37 mouse cellular contexts compared by ENCODE assay signal in the genomic region with DNA sequence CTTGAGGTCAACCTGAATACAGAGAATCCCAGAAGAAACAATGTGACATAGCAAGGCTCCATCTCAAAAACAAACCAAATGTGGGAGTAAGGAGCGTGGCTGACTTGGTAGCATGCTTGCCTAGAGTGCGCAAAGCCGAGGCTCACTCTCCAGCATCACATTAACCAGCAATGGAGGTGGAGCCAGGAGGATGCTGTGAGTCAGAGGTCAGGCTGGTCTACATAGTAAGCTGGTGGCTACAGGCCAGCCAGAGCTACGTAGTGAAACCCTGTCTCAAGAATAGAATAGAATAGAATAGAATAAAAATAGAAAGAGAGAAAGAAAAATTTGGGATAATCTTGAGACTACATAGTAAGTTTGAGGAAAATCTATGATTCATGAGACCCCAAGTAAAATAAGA. TPM values are rescaled to one million over a fixed set of nuclear protein-coding genes. Genes with fewer than 3 reads are reported as not detected.
DNase-seq lines count a peak whose midpoint lies in the region; ATAC-seq lines count a peak whose summit lies in the region.
"Had no signal": no experiment of that assay in that cellular context is flagged by ENCODE, and none has a peak within 500 bp of the region (broad histone marks: within the 10 kb centered on the region; RNA-seq: fewer than 3 reads in every experiment).

No protein-coding gene starts in this region.

- ATAC-seq in inflammation-experienced regulatory T-cells, adult 6 months: no peak
- ATAC-seq: activated CD4-positive, CD25-positive, alpha-beta regulatory T cell, adult 4 months; CD4-positive, CD25-positive, alpha-beta regulatory T cell, adult 4 months; forebrain, embryonic 14.5 days; hindbrain, postnatal 0 days; intestine, embryonic 16.5 days; midbrain, embryonic 15.5 days had no signal

- DNase-seq in adrenal gland, adult (ENCODE audit: inconsistent age in 2 of 2, low spot score in 1 of 2): peak; percentile 42 to 75
- DNase-seq in adrenal gland, adult 18-20 months (ENCODE audit: low spot score in 2 of 2): no peak
- DNase-seq in kidney, adult 11 months: peak; percentile 24
- no peak for DNase-seq in kidney, adult 8-10 months
- peak; percentile 54 for DNase-seq in adrenal gland, postnatal 25 days
- no peak for DNase-seq in thymus, postnatal 0 days (ENCODE audit: low spot score)
- DNase-seq: cerebellum, adult 11-12 months; cerebellum, adult 9-11 months; embryo, embryonic 11 days; gastrocnemius, postnatal 25 days; layer of hippocampus, adult 9-11 months; retina, postnatal 1 day; right cerebral cortex, postnatal 25 days; thymus, adult 2 months; thymus, postnatal 4 days had no signal

RNA-seq across cellular contexts. Expression of gene Gm11032, which starts 2.0 kb away (rescaled TPM):
- not detected for total RNA-seq in adrenal gland, adult 18-20 months (2021)
- not detected in 2 replicates for total RNA-seq in adrenal gland, postnatal 25 days (2021)
- polyA plus RNA-seq in thymus, postnatal 0 days (2015; fragmentation: Nextera tagmentation; extraction: Ambion mirVana): not detected in 2 replicates
- not detected for polyA plus RNA-seq in inflammation-experienced regulatory T-cells, adult 6 months (2017; shearing (Covaris generic))
- total RNA-seq: gastrocnemius, postnatal 25 days; heart, postnatal 25 days; hindbrain, postnatal 0 days; left cerebral cortex, postnatal 10 days; liver, adult 2 months; megakaryocyte progenitor cell, adult 5-6 weeks had no signal
- polyA plus RNA-seq: activated CD4-positive, CD25-positive, alpha-beta regulatory T cell, adult 4 months; CD4-positive, CD25-positive, alpha-beta regulatory T cell, adult 4 months; embryonic facial prominence, embryonic 12.5 days; forebrain, embryonic 14.5 days; heart, embryonic 10.5 days; heart, embryonic 15.5 days; hindbrain, embryonic 11.5 days; hindbrain, postnatal 0 days; intestine, embryonic 16.5 days; kidney, embryonic 14.5 days; limb, embryonic 12.5 days; liver, adult 2 months; liver, embryonic 15.5 days; lung, embryonic 15.5 days; midbrain, embryonic 10.5 days; midbrain, embryonic 15.5 days; neural tube, embryonic 15.5 days; stomach, embryonic 15.5 days; thymus, adult 2 months had no signal

RNA-seq across cellular contexts. Expression of gene Ascc2, which starts 15.7 kb away (rescaled TPM):
- 10 to 100 TPM; 34.7 to 52.2 TPM for total RNA-seq in adrenal gland, adult 18-20 months (2021)
- 47.8 and 48.2 TPM in 2 replicates for total RNA-seq in adrenal gland, postnatal 25 days (2021)
- polyA plus RNA-seq in thymus, postnatal 0 days (2015; fragmentation: Nextera tagmentation; extraction: Ambion mirVana): 27.3 and 27.4 TPM in 2 replicates
- 10 to 100 TPM; 31.0 to 32.0 (median 31.7) TPM for polyA plus RNA-seq in inflammation-experienced regulatory T-cells, adult 6 months (2017; shearing (Covaris generic))

RNA-seq across cellular contexts. Expression of gene Mtmr3, which starts 27.2 kb away (rescaled TPM):
- 10 to 100 TPM; 49.5 to 60.5 TPM for total RNA-seq in adrenal gland, adult 18-20 months (2021)
- total RNA-seq in adrenal gland, postnatal 25 days (2021): 60.1 and 68.0 TPM in 2 replicates
- 23.4 and 23.6 TPM in 2 replicates for polyA plus RNA-seq in thymus, postnatal 0 days (2015; fragmentation: Nextera tagmentation; extraction: Ambion mirVana)
- 10 to 100 TPM; 15.1 to 34.1 (median 32.3) TPM for polyA plus RNA-seq in inflammation-experienced regulatory T-cells, adult 6 months (2017; shearing (Covaris generic))

Comparison
In these comparisons a context has a peak if more than half of its experiments do, and no peak if none do; other contexts are left out.
1. DNase-seq: peak in adrenal gland, adult (2 of 2), kidney, adult 11 months (single experiment) and adrenal gland, postnatal 25 days (single experiment); none in adrenal gland, adult 18-20 months (0 of 2), kidney, adult 8-10 months (0 of 2) and thymus, postnatal 0 days (single experiment).